Mouse (Mus musculus): Measurements from ENCODE around the gene Lypd8. TPM values are rescaled to one million over a fixed set of nuclear protein-coding genes. Genes with fewer than 3 reads are reported as not detected.

Gene Lypd8
- not detected for total RNA-seq (2021)
- long read RNA-seq, experiment 1, result 0 reads
- long read RNA-seq, experiment 2, result 0 reads

DNA sequence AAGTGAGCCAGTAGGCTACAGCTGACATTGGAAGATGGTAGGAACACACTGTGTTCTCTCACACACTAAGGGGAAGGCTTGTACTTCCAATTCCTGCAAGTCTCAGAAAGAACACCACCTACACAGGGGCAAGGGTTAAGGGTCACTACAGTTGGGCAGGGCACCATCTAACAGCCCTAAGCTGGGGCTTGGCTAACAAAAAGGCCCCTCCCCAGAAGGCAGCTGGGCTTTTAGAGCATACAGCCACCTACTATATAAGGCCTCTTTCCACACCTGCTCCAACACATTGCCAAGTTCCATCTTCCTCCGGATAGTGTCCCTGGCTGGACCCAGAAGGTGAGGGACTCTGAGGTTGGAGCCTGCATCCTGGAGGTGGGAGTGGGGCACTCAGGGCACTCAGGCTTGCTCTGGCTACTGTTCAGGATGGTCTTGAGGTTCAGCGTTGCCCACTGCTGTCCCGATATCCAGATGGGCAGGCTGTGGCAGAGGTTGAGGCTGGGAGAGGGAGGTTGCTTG is at the start of gene Lypd8:
Gene Lypd8 (plus strand): TSS at position 281 of the 516 bp plus-strand sequence.
- no peak for TF ChIP-seq CTCF (conservative IDR thresholded peaks at IDR 0.05)
- peak within 1 kb of the TSS; percentile 46; the same call in 1 of the 2 replicates for H3K27ac ChIP-seq
- DNase-seq (ENCODE audit: low spot score in 2 of 2), result peak; percentile 10 to 25

DNA sequence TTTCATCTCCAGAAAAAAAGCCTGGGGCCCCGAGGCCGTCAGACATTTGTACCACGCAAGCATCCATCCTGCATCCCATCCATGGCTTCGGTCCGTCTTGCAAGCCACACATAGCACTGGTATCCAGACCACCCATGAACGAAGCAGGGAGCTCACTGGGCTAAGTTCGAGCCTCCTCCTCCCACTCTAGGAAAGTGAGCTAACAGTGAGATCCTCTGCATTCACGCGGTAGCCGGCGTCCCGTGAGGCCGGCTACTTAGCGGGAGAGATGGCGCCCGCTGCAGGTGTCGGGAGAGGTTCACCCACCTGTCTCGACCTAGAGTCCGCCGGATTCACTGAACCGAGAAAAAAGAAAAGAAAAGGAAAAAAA is 49.0 kb upstream of the Lypd8 start:
- TF ChIP-seq CTCF (conservative IDR thresholded peaks at IDR 0.05), result no peak; the same call in 1 of the 2 replicates
- DNase-seq (ENCODE audit: low spot score in 2 of 2), result no peak

More for the DNA sequence above, at the start of gene Lypd8:
- no peak within 1 kb of the TSS for H3K4me3 ChIP-seq

GRCm38 (mm10) chr11:58330276-58331148 is 48.3 kb upstream of the Lypd8 start, which contains the start of the genes Zfp672 and Sh3bp5l:
TSS of gene Zfp672 (minus strand) at chr11:58330339.
TSS of gene Sh3bp5l (plus strand) at chr11:58330724.
- peak within 1 kb of the TSS; percentile 98 for H3K27ac ChIP-seq
- peak within 1 kb of the TSS; percentile 70 for H3K4me3 ChIP-seq
- TF ChIP-seq CTCF (conservative IDR thresholded peaks at IDR 0.05), result no peak; the same call in 1 of the 2 replicates
- peak; percentile 89 to 96 for DNase-seq (ENCODE audit: low spot score in 2 of 2)

More for the DNA sequence above, 49.0 kb upstream of the Lypd8 start:
- Histone ChIP-seq H3K27ac (peak overlapping the region; percentile 98), H3K4me3 (peak overlapping the region; percentile 70)

DNA sequence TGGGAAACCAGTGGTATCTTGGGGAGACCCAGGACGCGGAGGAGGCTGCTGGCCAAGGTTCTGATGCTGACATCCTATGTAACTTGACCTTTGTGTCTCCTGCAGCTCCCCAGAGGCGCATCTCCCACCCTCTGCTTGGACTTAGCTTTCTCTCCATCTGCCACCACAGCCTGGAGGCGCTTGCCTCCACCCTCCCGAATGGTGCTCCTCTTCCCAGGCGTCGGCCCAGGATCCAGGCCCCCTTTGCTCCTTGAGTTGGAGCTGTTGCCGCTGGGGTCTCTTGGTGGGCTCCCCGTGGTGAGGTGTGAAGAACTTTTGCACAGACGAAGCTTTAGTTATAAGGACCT is 47.7 kb upstream of the Lypd8 start:
- no peak for TF ChIP-seq CTCF (conservative IDR thresholded peaks at IDR 0.05)
- H3K27ac ChIP-seq, result peak overlapping the region; percentile 98
- no peak for DNase-seq (ENCODE audit: low spot score in 2 of 2)
- peak overlapping the region; percentile 70 for H3K4me3 ChIP-seq

- no peak for DNase-seq (ENCODE audit: low spot score in 2 of 2)
- TF ChIP-seq CTCF (conservative IDR thresholded peaks at IDR 0.05), result no peak
- Histone ChIP-seq H3K4me3 (peak overlapping the region; percentile 70), H3K27ac (no peak overlapping the region)
Observed at GRCm38 (mm10) chr11:58331546-58331945, 47.3 kb upstream of the Lypd8 start.

DNA sequence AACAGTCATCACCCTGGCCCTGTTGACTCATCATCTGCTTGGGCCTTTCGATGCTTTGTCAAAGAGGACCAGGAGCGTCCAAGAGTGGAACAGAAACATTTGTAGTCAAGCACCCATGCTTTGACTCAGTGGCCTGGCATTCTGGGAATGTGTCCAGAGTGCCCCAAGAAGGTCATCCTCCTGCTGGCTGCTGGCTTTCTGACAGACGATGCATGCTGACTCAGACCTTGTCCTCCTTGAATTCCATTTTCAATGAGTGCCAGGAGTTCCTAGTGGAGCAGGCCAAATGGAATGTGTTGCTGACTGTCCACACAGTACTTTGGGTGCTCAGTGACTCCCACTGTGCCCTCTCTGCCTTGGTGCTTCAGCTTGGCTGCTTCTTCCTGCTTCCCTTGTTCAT is 44.1 kb upstream of the Lypd8 start:
- H3K4me3 ChIP-seq, result no peak overlapping the region
- no peak for TF ChIP-seq CTCF (conservative IDR thresholded peaks at IDR 0.05)
- no peak for DNase-seq (ENCODE audit: low spot score in 2 of 2)
- no peak overlapping the region for H3K27ac ChIP-seq

GRCm38 (mm10) chr11:58346745-58347144 is 32.1 kb upstream of the Lypd8 start:
- TF ChIP-seq CTCF (conservative IDR thresholded peaks at IDR 0.05), result no peak
- no peak overlapping the region for H3K27ac ChIP-seq
- H3K4me3 ChIP-seq, result no peak overlapping the region
- DNase-seq (ENCODE audit: low spot score in 2 of 2), result no peak

GRCm38 (mm10) chr11:58350628-58351027 is 28.2 kb upstream of the Lypd8 start:
- Histone ChIP-seq H3K4me3 (no peak overlapping the region), H3K27ac (no peak overlapping the region)
- DNase-seq (ENCODE audit: low spot score in 2 of 2), result no peak
- peak; percentile 62 for TF ChIP-seq CTCF (conservative IDR thresholded peaks at IDR 0.05)

DNA sequence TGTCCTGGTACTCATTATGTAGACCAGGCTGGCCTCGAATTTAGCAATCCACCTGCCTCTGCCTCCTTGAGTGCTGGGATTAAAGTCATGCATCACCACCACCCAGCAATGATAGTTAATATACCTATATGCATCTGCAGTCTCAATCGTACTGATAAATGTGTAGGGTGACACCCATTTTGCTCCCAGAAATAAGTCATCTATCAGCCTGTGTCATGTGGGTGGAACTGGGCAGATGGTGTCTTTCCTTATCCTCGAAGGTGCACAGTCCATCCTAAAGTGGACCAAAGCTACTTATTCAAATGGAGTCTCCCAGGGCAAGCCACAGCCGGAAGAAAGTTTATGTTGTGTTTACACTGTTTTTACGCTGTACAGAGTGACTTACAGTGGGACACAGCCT is 27.7 kb upstream of the Lypd8 start:
- no peak overlapping the region for H3K27ac ChIP-seq
- TF ChIP-seq CTCF (conservative IDR thresholded peaks at IDR 0.05), result no peak
- DNase-seq (ENCODE audit: low spot score in 2 of 2), result no peak

GRCm38 (mm10) chr11:58352681-58353548 is 25.9 kb upstream of the Lypd8 start:
- no peak overlapping the region for H3K4me3 ChIP-seq
- DNase-seq (ENCODE audit: low spot score in 2 of 2), result no peak
- TF ChIP-seq CTCF (conservative IDR thresholded peaks at IDR 0.05), result peak; percentile 58
- no peak overlapping the region for H3K27ac ChIP-seq

More for the DNA sequence above, 27.7 kb upstream of the Lypd8 start:
- no peak overlapping the region for H3K4me3 ChIP-seq

DNA sequence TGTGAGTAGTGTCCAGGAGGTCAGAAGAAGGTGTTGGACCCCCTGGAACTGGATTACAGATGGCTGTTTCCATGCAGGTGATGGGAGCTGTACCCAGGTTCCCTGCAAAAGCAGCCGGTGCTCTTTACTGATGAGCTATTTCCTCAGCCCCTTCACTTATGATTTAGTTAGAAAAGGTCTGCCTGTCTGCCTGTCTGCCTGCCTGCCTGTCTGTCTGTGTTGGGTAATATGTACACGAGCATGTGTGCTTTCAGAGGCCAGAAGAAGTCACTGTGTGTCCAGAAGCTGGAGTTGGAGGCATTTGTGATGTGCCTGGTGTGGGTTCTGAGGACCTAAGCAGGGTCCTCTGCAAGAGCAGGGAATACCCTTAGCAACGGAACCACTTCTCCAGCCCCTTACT is 25.1 kb upstream of the Lypd8 start:
- no peak for DNase-seq (ENCODE audit: low spot score in 2 of 2)
- Histone ChIP-seq H3K27ac (no peak overlapping the region), H3K4me3 (no peak overlapping the region)
- no peak for TF ChIP-seq CTCF (conservative IDR thresholded peaks at IDR 0.05)

DNA sequence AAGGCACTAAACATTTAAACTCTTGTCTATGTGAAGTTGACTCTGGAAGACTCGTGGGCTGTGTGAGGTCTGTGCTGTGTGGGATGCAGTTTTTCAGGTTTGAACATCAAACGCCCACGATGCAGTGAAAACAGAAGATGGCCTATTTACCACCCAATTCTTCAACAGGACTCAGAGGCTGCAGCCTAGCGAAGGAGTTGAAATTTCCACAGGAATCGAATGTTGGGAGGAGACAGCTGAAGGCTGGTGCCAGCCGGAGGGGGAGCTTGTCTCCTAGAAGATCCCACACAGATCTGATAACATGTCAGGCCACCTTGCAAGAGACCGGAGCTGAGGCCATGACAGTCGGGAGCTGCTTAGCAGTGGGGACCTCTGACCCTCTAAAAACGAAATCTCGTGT is 24.4 kb upstream of the Lypd8 start:
- Histone ChIP-seq H3K4me3 (no peak overlapping the region), H3K27ac (no peak overlapping the region)
- DNase-seq (ENCODE audit: low spot score in 2 of 2), result peak in 1 of 2 experiments; percentile 19
- no peak for TF ChIP-seq CTCF (conservative IDR thresholded peaks at IDR 0.05)

GRCm38 (mm10) chr11:58354927-58355326 is 23.9 kb upstream of the Lypd8 start:
- no peak overlapping the region for H3K27ac ChIP-seq
- H3K4me3 ChIP-seq, result no peak overlapping the region
- no peak for DNase-seq (ENCODE audit: low spot score in 2 of 2)
- no peak for TF ChIP-seq CTCF (conservative IDR thresholded peaks at IDR 0.05)

Data from layer of hippocampus, adult 2 months (tissue).